Mouse (Mus musculus): ENCODE measurements around the gene Zeb2.

GRCm38 (mm10) chr2:45158351-45158782 lies 41.2 kb upstream of the Zeb2 start:
- TF ChIP-seq CTCF (IDR thresholded peaks at IDR 0.05; ENCODE audit: low read depth) (no peak), EP300 (optimal IDR thresholded peaks at IDR 0.05) (no peak)

Measured in stomach, postnatal 0 days (tissue).